18 mouse cellular contexts compared by ENCODE assay signal in the genomic region with DNA sequence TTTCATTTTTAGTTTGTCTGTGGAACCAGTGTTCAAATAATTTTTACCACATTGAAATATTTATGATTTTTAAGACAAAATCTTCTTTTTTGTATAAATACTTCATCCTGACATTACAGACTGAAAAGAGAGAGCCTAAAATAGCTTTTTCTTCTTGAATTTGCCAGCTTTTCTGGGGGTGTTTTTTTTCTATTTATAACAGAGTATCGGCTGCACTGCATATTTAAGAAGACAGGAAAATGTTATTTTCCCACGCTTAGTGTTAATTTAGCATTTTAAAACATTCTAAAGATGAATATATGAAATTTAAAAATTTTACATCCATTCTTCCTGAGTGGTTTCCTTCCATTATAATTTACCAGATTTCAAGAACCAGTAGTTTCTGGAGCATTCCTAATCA. TPM values are rescaled to one million over a fixed set of nuclear protein-coding genes. Genes with fewer than 3 reads are reported as not detected.
DNase-seq lines count a peak whose midpoint lies in the region; ATAC-seq and TF ChIP-seq lines count a peak whose summit lies in the region.
"Had no signal": no experiment of that assay in that cellular context is flagged by ENCODE, and none has a peak within 500 bp of the region (broad histone marks: within the 10 kb centered on the region; RNA-seq: fewer than 3 reads in every experiment).

No protein-coding gene starts in this region.

- H3K4me3 ChIP-seq in layer of hippocampus, adult 2 months: no peak overlapping the region; the same call in 1 of the 2 replicates
- H3K4me3 ChIP-seq in forebrain, embryonic 13.5 days: no peak overlapping the region
- no peak overlapping the region for H3K4me3 ChIP-seq in limb, embryonic 10.5 days
- H3K4me3 ChIP-seq in neural tube, embryonic 15.5 days (replicated peaks): no peak overlapping the region
- H3K4me3 ChIP-seq: embryonic facial prominence, embryonic 15.5 days; heart, embryonic 13.5 days had no signal

- ATAC-seq in forebrain, embryonic 13.5 days: no peak
- no peak for ATAC-seq in neural tube, embryonic 15.5 days (ENCODE audit: low FRiP score)
- no peak for ATAC-seq in erythroid progenitor cell, adult 5-6 weeks (replicated peaks; ENCODE audit: low FRiP score, poor library complexity, severe bottlenecking)

- peaks cover 40% of the 10 kb centered on the region for H3K4me1 ChIP-seq in forebrain, embryonic 13.5 days
- peaks cover 12% of the 10 kb centered on the region; the same call in 1 of the 2 replicates for H3K4me1 ChIP-seq in limb, embryonic 10.5 days
- 0 out of 2 replicates have a peak, but pooled peaks cover 6% of the 10 kb centered on the region for H3K4me1 ChIP-seq in neural tube, embryonic 15.5 days
- H3K4me1 ChIP-seq: embryonic facial prominence, embryonic 15.5 days had no signal

- WGBS in forebrain, embryonic 13.5 days: 35% methylated on average over 2 of the region's 2 CpGs
- 92% methylated on average over 2 of the region's 2 CpGs for WGBS in limb, embryonic 10.5 days
- 69% methylated on average over 2 of the region's 2 CpGs for whole genome bisulfite sequencing in neural tube, embryonic 15.5 days

- no peak for DNase-seq in layer of hippocampus, adult 2 months (ENCODE audit: low spot score in 2 of 2)
- DNase-seq in layer of hippocampus, adult 8-10 months (ENCODE audit: low spot score in 2 of 2): no peak
- no peak for DNase-seq in limb, embryonic 10.5 days (ENCODE audit: low spot score)
- DNase-seq in spleen, postnatal 10 days (ENCODE audit: low spot score in 2 of 2): no peak
- DNase-seq in urinary bladder, postnatal 25 days (ENCODE audit: low spot score): no peak
- DNase-seq: cerebellum, adult 11 months; gastrocnemius, postnatal 36 days; kidney, adult 9 months; liver; lung, adult 18-20 months; lung, postnatal 36 days; thymus, postnatal 4 days had no signal

- H3K27ac ChIP-seq in layer of hippocampus, adult 2 months: peak overlapping the region; percentile 89
- H3K27ac ChIP-seq in forebrain, embryonic 13.5 days: peak overlapping the region; percentile 96
- H3K27ac ChIP-seq in limb, embryonic 10.5 days: peak overlapping the region; percentile 22; the same call in 1 of the 2 replicates
- peak overlapping the region; percentile 78; the same call in 1 of the 2 replicates for H3K27ac ChIP-seq in neural tube, embryonic 15.5 days (replicated peaks)

- no peaks in the 10 kb centered on the region for H3K9me3 ChIP-seq in forebrain, embryonic 13.5 days (replicated peaks)
- H3K9me3 ChIP-seq in limb, embryonic 10.5 days (replicated peaks): no peaks in the 10 kb centered on the region
- no peaks in the 10 kb centered on the region for H3K9me3 ChIP-seq in neural tube, embryonic 15.5 days (replicated peaks)
- H3K9me3 ChIP-seq: embryonic facial prominence, embryonic 15.5 days; heart, embryonic 13.5 days had no signal

- no peak overlapping the region for H3K9ac ChIP-seq in forebrain, embryonic 13.5 days
- no peak overlapping the region for H3K9ac ChIP-seq in neural tube, embryonic 15.5 days (replicated peaks)
- H3K9ac ChIP-seq: embryonic facial prominence, embryonic 15.5 days; heart, embryonic 13.5 days had no signal

- no peaks in the 10 kb centered on the region for H3K27me3 ChIP-seq in forebrain, embryonic 13.5 days
- H3K27me3 ChIP-seq in limb, embryonic 10.5 days (ENCODE audit: low read depth, poor library complexity, severe bottlenecking): no peaks in the 10 kb centered on the region
- H3K27me3 ChIP-seq in neural tube, embryonic 15.5 days (replicated peaks): no peaks in the 10 kb centered on the region
- H3K27me3 ChIP-seq: embryonic facial prominence, embryonic 15.5 days; heart, embryonic 13.5 days had no signal

- H3K36me3 ChIP-seq in forebrain, embryonic 13.5 days (ENCODE audit: poor library complexity, severe bottlenecking): peaks cover 75% of the 10 kb centered on the region
- H3K36me3 ChIP-seq in limb, embryonic 10.5 days: peaks cover 100% of the 10 kb centered on the region
- H3K36me3 ChIP-seq in neural tube, embryonic 15.5 days: peaks cover 72% of the 10 kb centered on the region

- TF ChIP-seq CTCF in layer of hippocampus, adult 2 months (conservative IDR thresholded peaks at IDR 0.05): peak; percentile 12; the same call in 1 of the 2 replicates

- H3K4me2 ChIP-seq in forebrain, embryonic 13.5 days: no peak overlapping the region
- H3K4me2 ChIP-seq in neural tube, embryonic 15.5 days: no peak overlapping the region
- H3K4me2 ChIP-seq: embryonic facial prominence, embryonic 15.5 days; heart, embryonic 13.5 days had no signal

RNA-seq across cellular contexts. Expression of a gene that starts 37.1 kb away (rescaled TPM):
- 100 to 1,000 TPM; 277 to 278 TPM for total RNA-seq in layer of hippocampus, adult 2 months (2021)
- total RNA-seq in layer of hippocampus, adult 8-10 months (2022): 100 to 1,000 TPM; 256 to 334 (median 299) TPM
- polyA plus RNA-seq in forebrain, embryonic 13.5 days (2015; fragmentation: Nextera tagmentation; extraction: Ambion mirVana): 29.4 and 35.0 TPM in 2 replicates
- 0.11 and 0.13 TPM in 2 replicates for polyA plus RNA-seq in limb, embryonic 10.5 days (2016; fragmentation: Nextera tagmentation; extraction: Ambion mirVana)
- 145 and 180 TPM in 2 replicates for polyA plus RNA-seq in neural tube, embryonic 15.5 days (2015; fragmentation: Nextera tagmentation; extraction: Ambion mirVana)
- not detected in 2 replicates for total RNA-seq in erythroid progenitor cell, adult 5-6 weeks (2015; ENCODE audit: low replicate concordance)
- under 0.01 TPM in 1 of 2 replicates, not detected in the other for total RNA-seq in erythroid progenitor cell, adult 5-6 weeks (2017; ENCODE audit: low replicate concordance)
- total RNA-seq: monocyte, adult 5-6 weeks had no signal

Comparison
In these comparisons a context has a peak if more than half of its experiments do, and no peak if none do; other contexts are left out.
1. H3K27ac ChIP-seq: peak in every context shown above with its lines; median percentile 96 in forebrain, embryonic 13.5 days; 89 in layer of hippocampus, adult 2 months; 78 in neural tube, embryonic 15.5 days; 22 in limb, embryonic 10.5 days.
2. RNA of a gene that starts 37.1 kb away (total RNA-seq): 256 to 334 TPM in layer of hippocampus, adult 8-10 months and 277 to 278 TPM in layer of hippocampus, adult 2 months; under 0.01 TPM in erythroid progenitor cell, adult 5-6 weeks; every median in the first group is over 100 times any median in the second.